In the genomic region with DNA sequence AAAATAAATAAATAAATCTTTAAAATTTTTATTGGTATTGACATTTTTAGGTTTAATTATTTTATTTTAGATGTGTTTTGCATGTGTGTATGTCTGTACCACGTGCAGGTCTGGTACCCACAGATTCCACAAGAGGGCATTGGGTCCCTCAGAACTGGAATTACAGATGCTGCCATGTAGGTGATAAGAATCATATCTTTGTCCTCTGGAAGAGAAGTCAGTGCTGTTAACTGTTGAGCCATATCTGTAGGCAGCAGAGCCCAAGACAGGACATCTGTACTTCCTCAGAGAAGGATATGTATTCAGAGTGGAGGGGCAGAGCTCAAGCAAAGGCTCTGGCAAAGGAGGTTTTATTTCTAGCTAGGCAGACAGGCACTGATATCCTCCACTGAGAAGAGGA, we compare ENCODE assay signal across 6 mouse cellular contexts. TPM values are rescaled to one million over a fixed set of nuclear protein-coding genes. Genes with fewer than 3 reads are reported as not detected.
A peak's percentile ranks its signal among the peaks of the same experiment; 100 is the strongest.
DNase-seq lines count a peak whose midpoint lies in the region; ATAC-seq and TF ChIP-seq lines count a peak whose summit lies in the region.
"Not testable (repeated sequence)": the region's sequence is repeated elsewhere in the genome, so short reads cannot be mapped to it uniquely, and the experiment has no call there.

No protein-coding gene starts in this region.

- H3K9ac ChIP-seq in MEL (ENCODE audit: control insufficient read depth, low read depth, low read length, poor library complexity, severe bottlenecking); liver, embryonic 11.5 days (ENCODE audit: low read depth, low read length); liver, embryonic 14.5 days (replicated peaks); liver, postnatal 0 days (replicated peaks): not testable (repeated sequence)

- not testable (repeated sequence) for H3K27me3 ChIP-seq in MEL (ENCODE audit: control insufficient read depth in 1 of 2, insufficient read depth in 2 of 2, low read length in 2 of 2); liver, embryonic 11.5 days (replicated peaks; ENCODE audit: control insufficient read depth, insufficient read depth, low read length); liver, embryonic 14.5 days (ENCODE audit: control insufficient read depth, insufficient read depth, low read length); liver, postnatal 0 days (ENCODE audit: insufficient read depth, low read length)

- peak; percentile 78 to 87 for TF ChIP-seq EP300 in MEL (IDR thresholded peaks at IDR 0.05; ENCODE audit: low read depth in 1 of 2, low read length in 2 of 2)
- peak; percentile 76 for TF ChIP-seq EP300 in liver, embryonic 14.5 days (IDR thresholded peaks at IDR 0.05; ENCODE audit: low read depth)
- TF ChIP-seq EP300 in liver, postnatal 0 days (IDR thresholded peaks at IDR 0.05; ENCODE audit: low read depth), result peak; percentile 61; the same call in 1 of the 2 replicates

- H3K4me1 ChIP-seq in MEL (ENCODE audit: control insufficient read depth in 1 of 2, insufficient read depth in 2 of 2, low read length in 2 of 2); liver, embryonic 11.5 days (replicated peaks; ENCODE audit: control insufficient read depth, insufficient read depth, low read length); liver, embryonic 14.5 days (replicated peaks; ENCODE audit: control insufficient read depth in 2 of 2, insufficient read depth in 2 of 2, low read length in 1 of 2); liver, postnatal 0 days (ENCODE audit: insufficient read depth): not testable (repeated sequence)

- 79% methylated on average over 1 of the region's 1 CpGs for WGBS in liver, embryonic 11.5 days
- WGBS in liver, embryonic 14.5 days (ENCODE audit: insufficient replicate concordance), result 44% methylated on average over 1 of the region's 1 CpGs
- 70% methylated on average over 1 of the region's 1 CpGs for WGBS in liver, postnatal 0 days (ENCODE audit: insufficient replicate concordance)

- peak in 2 of 3 experiments; percentile 8 to 43; a peak in 2 of 6 replicates for TF ChIP-seq CTCF in MEL (IDR thresholded peaks at IDR 0.05 in 2 of 3, conservative IDR thresholded peaks at IDR 0.05 in 1 of 3; ENCODE audit: control insufficient read depth in 1 of 3, insufficient read depth in 1 of 3, low read depth in 2 of 3, low read length in 3 of 3, poor library complexity in 1 of 3, severe bottlenecking in 1 of 3)
- TF ChIP-seq CTCF in liver, embryonic 14.5 days (IDR thresholded peaks at IDR 0.05; ENCODE audit: low read depth); liver, postnatal 0 days (IDR thresholded peaks at IDR 0.05; ENCODE audit: low read depth): not testable (repeated sequence)

- H3K36me3 ChIP-seq in MEL (ENCODE audit: control insufficient read depth in 1 of 2, insufficient read depth in 2 of 2, low read length in 2 of 2), result peaks cover 13 to 46% of the 10 kb centered on the region in 2 experiments
- peaks cover 55% of the 10 kb centered on the region for H3K36me3 ChIP-seq in liver, embryonic 11.5 days (ENCODE audit: control insufficient read depth, insufficient read depth, low read length)
- peaks cover 67% of the 10 kb centered on the region for H3K36me3 ChIP-seq in liver, embryonic 14.5 days (replicated peaks; ENCODE audit: control insufficient read depth, insufficient read depth, low read depth)
- H3K36me3 ChIP-seq in liver, postnatal 0 days (replicated peaks; ENCODE audit: insufficient read depth, low read length), result peaks cover 78% of the 10 kb centered on the region

- not testable (repeated sequence) for H3K27ac ChIP-seq in MEL (ENCODE audit: control insufficient read depth, low read depth, low read length); liver, embryonic 11.5 days (ENCODE audit: low read depth, low read length); liver, embryonic 14.5 days; liver, postnatal 0 days (ENCODE audit: low read depth)

- not testable (repeated sequence) for TF ChIP-seq POLR2A in MEL (IDR thresholded peaks at IDR 0.05; ENCODE audit: control insufficient read depth in 1 of 2, insufficient read depth in 1 of 2, low read depth in 1 of 2, low read length in 2 of 2, poor library complexity in 1 of 2)

- peak; percentile 8 for TF ChIP-seq RAD21 in MEL (IDR thresholded peaks at IDR 0.05; ENCODE audit: low read depth, low read length)

- not testable (repeated sequence) for H3K9me3 ChIP-seq in MEL (replicated peaks; ENCODE audit: insufficient read depth, low read length); liver, embryonic 11.5 days (ENCODE audit: control insufficient read depth, low read length); liver, embryonic 14.5 days (ENCODE audit: control insufficient read depth, low read length); liver, postnatal 0 days (ENCODE audit: low read length)

- not testable (repeated sequence) for H3K4me2 ChIP-seq in liver, embryonic 11.5 days; liver, embryonic 14.5 days (ENCODE audit: low read depth); liver, postnatal 0 days (ENCODE audit: low read depth, low read length)

- peak; percentile 69 for DNase-seq in MEL (ENCODE audit: low read depth, low spot score)
- peak; percentile 17 for DNase-seq in c-Kit-positive CD71-positive TER-119-positive erythroid progenitor cells, embryonic 14.5 days (ENCODE audit: low spot score)
- DNase-seq in liver, embryonic 11.5 days (ENCODE audit: low spot score); liver, postnatal 0 days: not testable (repeated sequence)
- DNase-seq in liver, embryonic 14.5 days (ENCODE audit: low read depth in 3 of 3, low spot score in 3 of 3), result peak; percentile 24 to 32 (median 27)

- not testable (repeated sequence) for H3K4me3 ChIP-seq in MEL (ENCODE audit: control insufficient read depth in 1 of 2, insufficient read depth in 1 of 2, low read depth in 2 of 2, low read length in 2 of 2); liver, embryonic 11.5 days (ENCODE audit: low read depth, low read length); liver, embryonic 14.5 days (ENCODE audit: insufficient read depth in 1 of 2, low read depth in 2 of 2, low read length in 2 of 2); liver, postnatal 0 days (ENCODE audit: low read depth, low read length)

- not testable (repeated sequence) for H3K79me2 ChIP-seq in MEL (ENCODE audit: control insufficient read depth, insufficient read depth, low read length, poor library complexity)

- ATAC-seq in liver, embryonic 11.5 days (replicated peaks; ENCODE audit: low FRiP score), result peak; percentile 85
- ATAC-seq in liver, embryonic 14.5 days (ENCODE audit: insufficient read depth), result peak; percentile 79
- ATAC-seq in liver, postnatal 0 days, result peak; percentile 54
- peak; percentile 91 for ATAC-seq in megakaryocyte-erythroid progenitor cell, adult 5-6 weeks (replicated peaks; ENCODE audit: low FRiP score, low TSS enrichment, poor library complexity, severe bottlenecking)

TF ChIP-seq in MEL, 35 proteins besides CTCF, POLR2A, EP300 and RAD21 (continues in another document):
- peak; percentile 61 for TF ChIP-seq MAX (IDR thresholded peaks at IDR 0.05; ENCODE audit: low read length)
- TF ChIP-seq USF1 (IDR thresholded peaks at IDR 0.05; ENCODE audit: low read depth, low read length), result peak; percentile 71
- peak; percentile 86 for TF ChIP-seq TCF12 (IDR thresholded peaks at IDR 0.05; ENCODE audit: low read depth, low read length)
- peak; percentile 63 for TF ChIP-seq MYC (IDR thresholded peaks at IDR 0.05; ENCODE audit: low read depth, low read length)
- TF ChIP-seq GATA1 (IDR thresholded peaks at IDR 0.05; ENCODE audit: low read depth, low read length), result peak; percentile 84
- peak; percentile 58 for TF ChIP-seq RCOR1 (IDR thresholded peaks at IDR 0.05; ENCODE audit: low read depth, low read length)
- peak; percentile 53; the same call in 1 of the 2 replicates for TF ChIP-seq ETS1 (IDR thresholded peaks at IDR 0.05; ENCODE audit: low read depth, low read length)
- peak; percentile 34; the same call in 1 of the 2 replicates for TF ChIP-seq TAL1 (IDR thresholded peaks at IDR 0.05; ENCODE audit: low read length)
- TF ChIP-seq MYB (IDR thresholded peaks at IDR 0.05; ENCODE audit: low read depth, low read length), result peak; percentile 69
- peak; percentile 23; the same call in 1 of the 2 replicates for TF ChIP-seq SMC3 (IDR thresholded peaks at IDR 0.05; ENCODE audit: low read depth, low read length)
- 0 out of 2 replicates have a peak, but pooled peaks have one; percentile 39 for TF ChIP-seq SIN3A (IDR thresholded peaks at IDR 0.05; ENCODE audit: low read length)

RNA-seq across cellular contexts. Expression of gene Ep400, which starts 49.1 kb away (rescaled TPM):
- 21.5 and 27.1 TPM in 2 replicates for total RNA-seq in MEL (2012; rRNA removed)
- 10 to 100 TPM; 27.2 to 96.8 TPM for polyA plus RNA-seq in MEL (2012; ENCODE audit: insufficient read depth in 1 of 2, insufficient read length in 2 of 2, low read depth in 1 of 2, low replicate concordance in 2 of 2, missing spikeins in 1 of 2)
- polyA plus RNA-seq in liver, embryonic 11.5 days (2014; fragmentation: Nextera tagmentation; extraction: Ambion mirVana), result 42.2 and 44.5 TPM in 2 replicates
- polyA plus RNA-seq in liver, embryonic 14.5 days (2012; rRNA removed), result 14.7 and 18.2 TPM in 2 replicates
- polyA plus RNA-seq in liver, embryonic 14.5 days (2014; fragmentation: Nextera tagmentation; extraction: Ambion mirVana), result 15.2 and 15.3 TPM in 2 replicates
- polyA plus RNA-seq in liver, postnatal 0 days (2015; fragmentation: Nextera tagmentation; extraction: Ambion mirVana), result 9.3 and 10.6 TPM in 2 replicates
- 181 and 186 TPM in 2 replicates for total RNA-seq in megakaryocyte-erythroid progenitor cell, adult 5-6 weeks (2014; fragmentation: Nextera tagmentation)
- total RNA-seq in megakaryocyte-erythroid progenitor cell, adult 5-6 weeks (2017), result 56.0 and 71.6 TPM in 2 replicates

RNA-seq across cellular contexts. Expression of gene Pus1, which starts 59.0 kb away (rescaled TPM):
- 97.6 and 107 TPM in 2 replicates for total RNA-seq in MEL (2012; rRNA removed)
- polyA plus RNA-seq in MEL (2012; ENCODE audit: insufficient read depth in 1 of 2, insufficient read length in 2 of 2, low read depth in 1 of 2, low replicate concordance in 2 of 2, missing spikeins in 1 of 2), result 100 to 1,000 TPM; 117 to 248 TPM
- 49.8 and 54.3 TPM in 2 replicates for polyA plus RNA-seq in liver, embryonic 11.5 days (2014; fragmentation: Nextera tagmentation; extraction: Ambion mirVana)
- polyA plus RNA-seq in liver, embryonic 14.5 days (2012; rRNA removed), result 20.0 and 23.9 TPM in 2 replicates
- 17.2 and 18.8 TPM in 2 replicates for polyA plus RNA-seq in liver, embryonic 14.5 days (2014; fragmentation: Nextera tagmentation; extraction: Ambion mirVana)
- polyA plus RNA-seq in liver, postnatal 0 days (2015; fragmentation: Nextera tagmentation; extraction: Ambion mirVana), result 16.9 and 19.0 TPM in 2 replicates
- total RNA-seq in megakaryocyte-erythroid progenitor cell, adult 5-6 weeks (2014; fragmentation: Nextera tagmentation), result 57.4 and 74.3 TPM in 2 replicates
- total RNA-seq in megakaryocyte-erythroid progenitor cell, adult 5-6 weeks (2017), result 82.3 and 102 TPM in 2 replicates
